Mouse (Mus musculus): ENCODE results near the gene Hnrnpa1. TPM values are rescaled to one million over a fixed set of nuclear protein-coding genes. Genes with fewer than 3 reads are reported as not detected.
A peak's percentile ranks its signal among the peaks of the same experiment; 100 is the strongest.
"Not testable (repeated sequence)": the region's sequence is repeated elsewhere in the genome, so short reads cannot be mapped to it uniquely, and the experiment has no call there.

Gene Hnrnpa1
- total RNA-seq, 2 experiments from 2014 or later = 133 to 153 TPM

- intact Hi-C loops (cut with DNase I) = loop anchor here (10.0 kb wide), 1 partner anchor 45 kb away; no protein-coding TSS in a partner anchor
- DNase-seq (ENCODE audit: low spot score) = no peak
Measured at GRCm38 (mm10) chr15:103259989-103260388, 19.8 kb downstream of the Hnrnpa1 start.

- no peak for DNase-seq (ENCODE audit: low spot score)
- intact Hi-C loops (cut with DNase I) = no loop called here
Measured at GRCm38 (mm10) chr15:103264794-103265193, 24.6 kb downstream of the Hnrnpa1 start.

- intact Hi-C loops (cut with DNase I) = no loop called here
- no peak for DNase-seq (ENCODE audit: low spot score)
Measured at GRCm38 (mm10) chr15:103268903-103269302, 28.7 kb downstream of the Hnrnpa1 start.

- intact Hi-C loops (cut with DNase I) = no loop called here
- peak; percentile 97 for DNase-seq (ENCODE audit: low spot score)
Measured at GRCm38 (mm10) chr15:103272419-103273279, 32.4 kb downstream of the Hnrnpa1 start, which contains the start of gene Copz1. Gene Copz1 (plus strand): TSS chr15:103272714.

- intact Hi-C loops (cut with DNase I); DNase-seq (ENCODE audit: low spot score): not testable (repeated sequence)
Measured at GRCm38 (mm10) chr15:103275943-103276342, 35.7 kb downstream of the Hnrnpa1 start.

- intact Hi-C loops (cut with DNase I) = loop anchor here (2.0 kb wide), 1 partner anchor 27 kb away; no protein-coding TSS in a partner anchor
- DNase-seq (ENCODE audit: low spot score) = no peak
Measured at GRCm38 (mm10) chr15:103277949-103278348, 37.7 kb downstream of the Hnrnpa1 start.

- DNase-seq (ENCODE audit: low spot score) = no peak
- intact Hi-C loops (cut with DNase I) = loop anchor here (2.0 kb wide), 1 partner anchor 29 kb away; no protein-coding TSS in a partner anchor
Measured at GRCm38 (mm10) chr15:103279750-103280149, 39.5 kb downstream of the Hnrnpa1 start.

GRCm38 (mm10) chr15:103280817-103281464 lies 40.7 kb downstream of the Hnrnpa1 start:
- intact Hi-C loops (cut with DNase I) = no loop called here
- no peak for DNase-seq (ENCODE audit: low spot score)

GRCm38 (mm10) chr15:103281465-103282205 lies 41.4 kb downstream of the Hnrnpa1 start:
- intact Hi-C loops (cut with DNase I) = no loop called here
- no peak for DNase-seq (ENCODE audit: low spot score)

GRCm38 (mm10) chr15:103284066-103284465 lies 43.8 kb downstream of the Hnrnpa1 start:
- intact Hi-C loops (cut with DNase I) = loop anchor here (2.0 kb wide), 1 partner anchor 23 kb away; no protein-coding TSS in a partner anchor
- DNase-seq (ENCODE audit: low spot score) = no peak

- intact Hi-C loops (cut with DNase I) = loop anchor here (2.0 kb wide), 1 partner anchor 22 kb away; no protein-coding TSS in a partner anchor
- no peak for DNase-seq (ENCODE audit: low spot score)
Measured at GRCm38 (mm10) chr15:103284647-103285046, 44.4 kb downstream of the Hnrnpa1 start.

GRCm38 (mm10) chr15:103285778-103286417 lies 45.7 kb downstream of the Hnrnpa1 start:
- intact Hi-C loops (cut with DNase I) = loop anchor here (2.0 kb wide), 1 partner anchor 21 kb away; no protein-coding TSS in a partner anchor
- DNase-seq (ENCODE audit: low spot score) = peak; percentile 44

GRCm38 (mm10) chr15:103289600-103289999 lies 49.4 kb downstream of the Hnrnpa1 start:
- intact Hi-C loops (cut with DNase I) = no loop called here
- DNase-seq (ENCODE audit: low spot score) = no peak

GRCm38 (mm10) chr15:103290417-103290816 lies 50.2 kb downstream of the Hnrnpa1 start:
- intact Hi-C loops (cut with DNase I) = no loop called here
- DNase-seq (ENCODE audit: low spot score) = no peak

GRCm38 (mm10) chr15:103290843-103291242 lies 50.6 kb downstream of the Hnrnpa1 start:
- DNase-seq (ENCODE audit: low spot score) = no peak
- intact Hi-C loops (cut with DNase I) = no loop called here

- DNase-seq (ENCODE audit: low spot score) = no peak
- intact Hi-C loops (cut with DNase I) = no loop called here
Measured at GRCm38 (mm10) chr15:103292673-103293345, 52.6 kb downstream of the Hnrnpa1 start.

GRCm38 (mm10) chr15:103293375-103293774 lies 53.1 kb downstream of the Hnrnpa1 start:
- DNase-seq (ENCODE audit: low spot score) = no peak
- intact Hi-C loops (cut with DNase I) = no loop called here

GRCm38 (mm10) chr15:103294649-103295048 lies 54.4 kb downstream of the Hnrnpa1 start:
- intact Hi-C loops (cut with DNase I) = no loop called here
- DNase-seq (ENCODE audit: low spot score) = no peak

- DNase-seq (ENCODE audit: low spot score) = no peak
- intact Hi-C loops (cut with DNase I) = no loop called here
Measured at GRCm38 (mm10) chr15:103295851-103296250, 55.6 kb downstream of the Hnrnpa1 start.

Measured in heart, postnatal 25 days (tissue).